Mouse (Mus musculus): ENCODE measurements at regions not wholly inside any gene's neighbourhood (a gene's known extent, or its start where the extent isn't known, plus 50 kb on each side); places are given as distances from the start of the nearest gene placed in this dataset.

- no peak for DNase-seq (ENCODE audit: low spot score)
These were observed 298.1 kb downstream of the Gulp1 start for GRCm38 (mm10) chr1:44849366-44849951.

DNA sequence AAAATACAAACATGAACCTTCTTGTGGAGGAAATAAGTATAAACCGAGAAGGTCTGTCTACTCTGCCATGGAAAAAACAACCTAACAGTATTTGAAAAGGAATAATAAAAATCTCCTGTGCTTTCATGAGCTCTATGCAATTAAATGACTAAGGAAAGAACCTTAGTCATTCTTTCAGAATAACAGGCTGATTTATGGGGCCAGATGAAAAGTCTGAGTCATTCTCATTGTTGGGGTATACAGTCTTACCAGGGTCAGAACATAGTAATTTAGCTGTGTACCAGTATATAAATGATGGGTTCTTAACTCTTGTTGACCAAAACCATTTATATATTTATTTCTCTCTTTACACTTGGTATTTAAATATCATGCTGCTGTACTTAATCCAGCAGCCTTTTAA lies 312.1 kb downstream of the Gulp1 start:
- no peak for DNase-seq (ENCODE audit: low spot score)

DNA sequence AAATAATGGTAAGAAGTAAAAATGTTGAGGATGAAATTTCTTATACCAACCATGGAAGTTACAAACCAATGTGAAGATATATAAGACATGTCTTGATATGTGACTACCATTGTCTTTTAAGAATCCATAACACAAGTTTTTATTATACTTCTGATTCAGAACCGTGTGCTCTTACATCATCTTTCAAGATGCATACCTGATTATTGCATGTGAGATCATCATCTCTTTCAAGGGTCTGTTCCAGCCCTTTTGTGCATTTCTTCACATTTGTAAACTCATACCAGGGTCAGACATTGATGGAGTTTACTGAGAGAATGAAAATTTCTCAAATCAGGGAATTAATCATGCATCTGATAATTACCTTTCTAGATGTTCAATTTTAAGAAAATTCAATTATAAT lies 312.5 kb downstream of the Gulp1 start:
- DNase-seq (ENCODE audit: low spot score): no peak

DNA sequence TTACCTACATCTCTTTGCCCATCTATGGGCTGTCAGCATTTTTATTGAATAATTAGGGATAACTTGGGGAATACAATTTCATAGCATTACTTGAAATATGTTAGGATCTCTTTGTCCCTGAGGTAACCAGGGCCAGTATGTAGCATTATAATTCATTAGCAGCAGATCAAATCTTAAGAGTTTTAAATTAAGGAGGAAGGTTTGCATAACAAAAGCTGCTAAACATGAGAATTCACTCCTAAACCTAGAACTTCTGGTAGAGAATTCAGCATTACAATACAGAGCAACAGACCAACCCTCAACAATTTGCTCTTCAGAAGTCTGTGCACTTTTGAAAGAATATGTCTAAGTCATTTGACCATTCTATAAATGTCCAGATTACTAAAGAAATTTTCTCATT lies 340.3 kb downstream of the Gulp1 start:
- DNase-seq (ENCODE audit: low spot score): no peak

- peak; percentile 51 for DNase-seq (ENCODE audit: low spot score)
These were observed 341.1 kb downstream of the Gulp1 start for GRCm38 (mm10) chr1:44892378-44892777.
